Mouse (Mus musculus) erythroblast, embryonic 14.5 days (primary cell): ENCODE results near the gene D16Ertd472e.

Experiments
- GATA1 ChIP-seq: IDR thresholded peaks from 2 replicates; pipeline ENCODE4 v1.6.1; 2012; ENCODE audit warnings: low read length, inconsistent platforms, mixed read lengths
- TAL1 ChIP-seq: IDR thresholded peaks from 3 replicates; pipeline ENCODE4 v1.6.1; 2012; ENCODE audit warnings: low read length, inconsistent platforms, mixed read lengths

DNA sequence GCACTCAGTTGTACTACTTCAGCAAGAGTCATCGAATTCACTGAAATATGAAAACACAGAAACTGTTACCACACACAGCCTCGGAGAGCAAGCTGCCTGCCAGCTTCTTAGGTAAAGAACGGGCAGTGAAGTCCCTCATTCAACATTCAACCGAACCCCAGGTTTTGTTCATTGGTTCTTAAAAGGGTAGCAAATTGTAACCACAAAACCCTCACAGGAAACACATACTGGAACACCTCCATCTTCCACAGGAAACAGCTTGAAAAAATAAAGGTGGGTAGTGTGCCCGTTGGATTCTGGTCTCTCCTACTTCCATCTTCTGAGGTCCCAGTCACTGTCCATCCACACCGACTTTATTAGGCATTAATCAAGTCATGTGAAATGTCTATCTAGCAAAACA lies 30.0 kb downstream of the D16Ertd472e start:
- TF ChIP-seq GATA1 = no peak
- TF ChIP-seq TAL1 = no peak
